In the genomic region with DNA sequence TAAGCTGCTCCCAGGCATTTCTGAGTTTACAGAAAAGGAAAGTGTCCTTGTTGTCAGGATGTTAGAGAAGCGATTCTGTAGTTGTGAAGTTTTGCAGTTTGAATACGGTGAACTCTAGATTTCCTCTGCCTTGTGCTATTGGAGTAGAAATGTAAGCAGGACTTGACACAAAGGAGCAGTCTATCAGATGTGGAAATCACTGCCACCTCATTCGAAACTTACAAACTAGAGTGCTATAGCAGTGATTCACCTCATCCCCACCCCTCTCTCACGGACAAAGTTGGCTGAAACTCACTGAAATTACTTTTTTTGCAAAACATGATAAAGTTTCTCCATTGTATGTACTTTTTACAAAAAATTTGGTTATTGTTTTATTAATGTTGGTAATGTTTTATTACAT, we compare ENCODE assay signal across 8 mouse cellular contexts. TPM values are rescaled to one million over a fixed set of nuclear protein-coding genes. Genes with fewer than 3 reads are reported as not detected.
DNase-seq lines count a peak whose midpoint lies in the region; ATAC-seq and TF ChIP-seq lines count a peak whose summit lies in the region.

No protein-coding gene starts in this region.

- H3K36me3 ChIP-seq in CH12.LX (replicated peaks in 1 of 2; ENCODE audit: control insufficient read depth in 1 of 2, insufficient read depth in 1 of 2, low read length in 1 of 2), result peaks cover 0 to 33% of the 10 kb centered on the region in 2 experiments
- no peaks in the 10 kb centered on the region for H3K36me3 ChIP-seq in hindbrain, embryonic 12.5 days
- no peaks in the 10 kb centered on the region for H3K36me3 ChIP-seq in liver, postnatal 0 days (replicated peaks; ENCODE audit: insufficient read depth, low read length)

- peak overlapping the region; percentile 89; the same call in 1 of the 2 replicates for H3K9ac ChIP-seq in CH12.LX (ENCODE audit: insufficient read depth, low read depth)
- H3K9ac ChIP-seq in hindbrain, embryonic 12.5 days, result no peak overlapping the region
- peak overlapping the region; percentile 97; the same call in 1 of the 2 replicates for H3K9ac ChIP-seq in liver, postnatal 0 days (replicated peaks)

- no peaks in the 10 kb centered on the region for H3K27me3 ChIP-seq in CH12.LX (replicated peaks)
- H3K27me3 ChIP-seq in hindbrain, embryonic 12.5 days, result peaks cover 4% of the 10 kb centered on the region
- H3K27me3 ChIP-seq in liver, postnatal 0 days (ENCODE audit: insufficient read depth, low read length), result no peaks in the 10 kb centered on the region

- in situ Hi-C loops in CH12.LX (cut with MboI; ENCODE audit: low pct_ligation_motif_present, low pct_unique_long_range_greater_than_20kb, low sequenced_read_pairs), result no loop called here

- no peak for TF ChIP-seq EP300 in CH12.LX (IDR thresholded peaks at IDR 0.05; ENCODE audit: low read length)
- TF ChIP-seq EP300 in liver, postnatal 0 days (IDR thresholded peaks at IDR 0.05; ENCODE audit: low read depth), result no peak

- ATAC-seq in hindbrain, embryonic 12.5 days (ENCODE audit: low FRiP score), result no peak
- ATAC-seq in liver, postnatal 0 days, result no peak

- peaks cover 14 to 62% of the 10 kb centered on the region in 2 experiments for H3K4me1 ChIP-seq in CH12.LX (ENCODE audit: control insufficient read depth in 1 of 2, insufficient read depth in 2 of 2)
- H3K4me1 ChIP-seq in hindbrain, embryonic 12.5 days, result peaks cover 12% of the 10 kb centered on the region
- H3K4me1 ChIP-seq in liver, postnatal 0 days (ENCODE audit: insufficient read depth), result peaks cover 19% of the 10 kb centered on the region

- peak overlapping the region; percentile 100 for H3K4me2 ChIP-seq in CH12.LX (ENCODE audit: insufficient read depth, low read depth, poor library complexity, severe bottlenecking)
- peak overlapping the region; percentile 94 for H3K4me2 ChIP-seq in hindbrain, embryonic 12.5 days (replicated peaks)
- H3K4me2 ChIP-seq in liver, postnatal 0 days (ENCODE audit: low read depth, low read length), result peak overlapping the region; percentile 83

- TF ChIP-seq CTCF in gastrocnemius, adult 2 months (IDR thresholded peaks at IDR 0.05), result no peak
- TF ChIP-seq CTCF in CH12.LX (conservative IDR thresholded peaks at IDR 0.05 in 1 of 2, IDR thresholded peaks at IDR 0.05 in 1 of 2; ENCODE audit: low read depth in 2 of 2, low read length in 2 of 2), result no peak
- TF ChIP-seq CTCF in liver, postnatal 0 days (IDR thresholded peaks at IDR 0.05; ENCODE audit: low read depth), result no peak

- no peak for DNase-seq in gastrocnemius, adult 2 months
- no peak for DNase-seq in gastrocnemius, postnatal 4 days (ENCODE audit: low spot score in 2 of 2)
- DNase-seq in CH12.LX (ENCODE audit: extremely low read depth), result no peak
- no peak for DNase-seq in liver, postnatal 0 days
- no peak for DNase-seq in cerebellum, adult 11 months
- no peak for DNase-seq in T-cell, adult 2 months (ENCODE audit: low spot score)
- DNase-seq in layer of hippocampus, adult 18-20 months (ENCODE audit: low spot score in 2 of 2), result no peak

- intact Hi-C loops in gastrocnemius, adult 2 months (cut with DNase I), result loop anchor here (5.0 kb wide), 2 partner anchors 37 to 237 kb away; a partner anchor contains a TSS

- no peak for TF ChIP-seq POLR2A in CH12.LX (IDR thresholded peaks at IDR 0.05; ENCODE audit: low read depth, low read length)

- peak overlapping the region; percentile 89 for H3K4me3 ChIP-seq in gastrocnemius, adult 2 months
- peak overlapping the region; percentile 80 to 100 (median 93) for H3K4me3 ChIP-seq in CH12.LX (replicated peaks in 1 of 3; ENCODE audit: low read depth in 2 of 3, low read length in 2 of 3, poor library complexity in 1 of 3)
- peak overlapping the region; percentile 88; the same call in 1 of the 2 replicates for H3K4me3 ChIP-seq in hindbrain, embryonic 12.5 days
- peak overlapping the region; percentile 99 for H3K4me3 ChIP-seq in liver, postnatal 0 days (ENCODE audit: low read depth, low read length)

- TF ChIP-seq RAD21 in CH12.LX (IDR thresholded peaks at IDR 0.05; ENCODE audit: low read depth, low read length), result no peak

- no peaks in the 10 kb centered on the region for H3K9me3 ChIP-seq in CH12.LX (replicated peaks; ENCODE audit: low read length)
- no peaks in the 10 kb centered on the region for H3K9me3 ChIP-seq in hindbrain, embryonic 12.5 days (replicated peaks)
- no peaks in the 10 kb centered on the region for H3K9me3 ChIP-seq in liver, postnatal 0 days (ENCODE audit: low read length)

- 91% methylated on average over 4 of the region's 4 CpGs for WGBS in hindbrain, embryonic 12.5 days
- 56% methylated on average over 4 of the region's 4 CpGs for WGBS in liver, postnatal 0 days (ENCODE audit: insufficient replicate concordance)

- H3K79me2 ChIP-seq in CH12.LX (replicated peaks; ENCODE audit: control insufficient read depth, extremely low read depth, insufficient read depth, poor library complexity, severe bottlenecking), result peaks cover 54% of the 10 kb centered on the region

- dilution Hi-C loops in CH12.LX (cut with MboI; ENCODE audit: extremely low pct_ligation_motif_present, extremely low pct_unique_long_range_greater_than_20kb, low sequenced_read_pairs), result no loop called here

- H3K27ac ChIP-seq in gastrocnemius, adult 2 months, result peak overlapping the region; percentile 99
- H3K27ac ChIP-seq in CH12.LX (ENCODE audit: insufficient read depth, low read depth), result no peak overlapping the region
- H3K27ac ChIP-seq in hindbrain, embryonic 12.5 days, result no peak overlapping the region
- H3K27ac ChIP-seq in liver, postnatal 0 days (ENCODE audit: low read depth), result peak overlapping the region; percentile 86

TF ChIP-seq in CH12.LX, 34 proteins besides CTCF, POLR2A, EP300 and RAD21:
- TF ChIP-seq E2F4 (IDR thresholded peaks at IDR 0.05; ENCODE audit: insufficient replicate concordance, low read depth, low read length) (no peak), HCFC1 (IDR thresholded peaks at IDR 0.05; ENCODE audit: low read depth, low read length) (no peak)

RNA-seq across cellular contexts. Expression of a gene that starts 1.3 kb away (rescaled TPM):
- 100 to 1,000 TPM; 439 to 509 TPM for total RNA-seq in gastrocnemius, adult 2 months (2021)
- total RNA-seq in gastrocnemius, postnatal 4 days (2021), result 10 to 100 TPM; 68.2 to 70.9 TPM
- total RNA-seq in CH12.LX (2012; rRNA removed), result 79.3 and 91.9 TPM in 2 replicates
- total RNA-seq in CH12.LX (2014; rRNA removed), result 258 and 264 TPM in 2 replicates
- polyA plus RNA-seq in CH12.LX (2012; ENCODE audit: insufficient read length, low read depth), result 129 and 171 TPM in 2 replicates
- 125 and 126 TPM in 2 replicates for polyA plus RNA-seq in hindbrain, embryonic 12.5 days (2016; fragmentation: Nextera tagmentation; extraction: Ambion mirVana)
- polyA plus RNA-seq in liver, postnatal 0 days (2015; fragmentation: Nextera tagmentation; extraction: Ambion mirVana), result 204 TPM in 2 replicates
- 10 to 100 TPM; 64.5 to 65.9 TPM for total RNA-seq in layer of hippocampus, adult 18-20 months (2021)

RNA-seq across cellular contexts. Expression of a gene that starts 1.4 kb away (rescaled TPM):
- total RNA-seq in gastrocnemius, adult 2 months (2021), result 10 to 100 TPM; 41.1 to 56.0 TPM
- 10 to 100 TPM; 23.4 to 28.3 TPM for total RNA-seq in gastrocnemius, postnatal 4 days (2021)
- total RNA-seq in CH12.LX (2012; rRNA removed) (6.3 and 7.2 TPM in 2 replicates), CH12.LX (2014; rRNA removed) (4.6 and 5.5 TPM in 2 replicates)
- polyA plus RNA-seq in CH12.LX (2012; ENCODE audit: insufficient read length, low read depth), result 12.0 and 16.8 TPM in 2 replicates
- polyA plus RNA-seq in hindbrain, embryonic 12.5 days (2016; fragmentation: Nextera tagmentation; extraction: Ambion mirVana), result 16.4 and 18.1 TPM in 2 replicates
- polyA plus RNA-seq in liver, postnatal 0 days (2015; fragmentation: Nextera tagmentation; extraction: Ambion mirVana), result 14.1 and 15.0 TPM in 2 replicates
- 10 to 100 TPM; 17.8 to 19.4 TPM for total RNA-seq in layer of hippocampus, adult 18-20 months (2021)

Comparison
In these comparisons a context has a peak if more than half of its experiments do, and no peak if none do; other contexts are left out.
1. H3K27ac ChIP-seq: peak in gastrocnemius, adult 2 months (single experiment) and liver, postnatal 0 days (single experiment); none in CH12.LX (single experiment) and hindbrain, embryonic 12.5 days (single experiment).
2. Peak in every context shown above with its lines, with median percentiles within 50 percentile points of each other: H3K4me3 ChIP-seq and H3K4me2 ChIP-seq.